Mouse (Mus musculus) neural tube, embryonic 11.5 days (tissue): ENCODE measurements around the gene Rassf3. TPM values are rescaled to one million over a fixed set of nuclear protein-coding genes. Genes with fewer than 3 reads are reported as not detected.

Experiments used
- polyA plus RNA-seq: library from polyadenylated mRNA; unstranded; fragments of >200 nt; fragmentation: Nextera tagmentation; extraction: Ambion mirVana; gene quantifications from 2 replicates; pipeline ENCODE4 v1.2.1, GENCODE M21; 2014

The Rassf3 gene
- polyA plus RNA-seq, 1 experiment from 2014 or later: 10.9 TPM

Other genes with a start within 250 kb of the Rassf3 start
- 4.1 and 5.3 TPM in 2 replicates for gene Tbc1d30, start 125.1 kb downstream of the Rassf3 start, polyA plus RNA-seq
- 52.5 and 53.5 TPM in 2 replicates for gene Gns, start 111.3 kb downstream of the Rassf3 start, polyA plus RNA-seq
- gene Tbk1, start 110.4 kb upstream of the Rassf3 start, polyA plus RNA-seq: 32.4 and 34.9 TPM in 2 replicates
- gene Xpot, start 150.0 kb upstream of the Rassf3 start, polyA plus RNA-seq: 52.5 and 61.0 TPM in 2 replicates
- gene D930020B18Rik, start 165.2 kb upstream of the Rassf3 start, polyA plus RNA-seq: 0.26 TPM in 1 of 2 replicates, not detected in the other